Mouse (Mus musculus) frontal cortex, postnatal 14 days (tissue): Measurements from ENCODE around the gene 1700029I15Rik.
A peak's percentile ranks its signal among the peaks of the same experiment; 100 is the strongest.

Experiments
- DNase-seq, 2 experiments: peaks; one replicate each; pipeline ENCODE4 v3.0.0; 2022; ENCODE audit warnings: low spot score in 2 of 2

1700029I15Rik gene

GRCm38 (mm10) chr2:92426426-92426825 is 44.1 kb downstream of the 1700029I15Rik start:
- no peak for DNase-seq

DNA sequence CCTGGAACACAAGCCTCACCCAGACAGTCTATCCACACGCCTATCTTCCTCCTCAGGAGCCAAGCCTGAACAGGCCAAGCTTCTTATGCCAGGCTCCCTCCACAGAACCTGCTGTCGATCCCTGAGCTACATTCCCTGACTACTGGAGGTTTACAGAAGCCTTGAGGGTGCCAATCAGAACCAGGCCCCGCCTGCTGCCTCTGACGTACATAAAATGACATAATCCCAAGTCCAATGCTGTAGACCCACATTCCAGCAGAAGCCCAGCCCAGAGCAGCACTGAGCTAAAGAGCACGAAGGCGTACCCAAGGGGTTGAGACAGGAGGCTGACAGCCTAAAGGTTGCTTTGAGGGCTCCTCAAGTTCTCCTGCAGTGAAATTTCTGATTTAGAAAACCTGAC is 45.5 kb downstream of the 1700029I15Rik start:
- DNase-seq, result peak; percentile 58 to 75

DNA sequence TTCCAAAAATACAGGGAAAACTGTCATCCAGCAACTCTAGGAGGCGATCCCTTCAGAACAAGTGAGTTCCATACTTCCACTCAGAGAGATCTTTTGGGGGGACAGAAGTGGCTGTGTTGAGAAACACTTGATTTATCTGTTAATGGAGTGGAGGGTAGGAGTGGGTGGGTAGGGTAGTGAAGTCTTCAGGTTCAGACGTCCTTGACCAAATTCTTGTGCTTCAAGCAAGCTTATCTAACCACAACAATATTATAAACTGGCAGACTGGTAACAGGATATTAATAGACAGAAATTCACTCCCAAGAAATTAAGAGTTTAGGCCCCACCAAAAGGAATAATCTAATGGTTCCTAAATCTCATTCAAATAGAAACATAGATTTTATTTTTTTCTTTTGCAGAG is 47.8 kb downstream of the 1700029I15Rik start:
- no peak for DNase-seq

DNA sequence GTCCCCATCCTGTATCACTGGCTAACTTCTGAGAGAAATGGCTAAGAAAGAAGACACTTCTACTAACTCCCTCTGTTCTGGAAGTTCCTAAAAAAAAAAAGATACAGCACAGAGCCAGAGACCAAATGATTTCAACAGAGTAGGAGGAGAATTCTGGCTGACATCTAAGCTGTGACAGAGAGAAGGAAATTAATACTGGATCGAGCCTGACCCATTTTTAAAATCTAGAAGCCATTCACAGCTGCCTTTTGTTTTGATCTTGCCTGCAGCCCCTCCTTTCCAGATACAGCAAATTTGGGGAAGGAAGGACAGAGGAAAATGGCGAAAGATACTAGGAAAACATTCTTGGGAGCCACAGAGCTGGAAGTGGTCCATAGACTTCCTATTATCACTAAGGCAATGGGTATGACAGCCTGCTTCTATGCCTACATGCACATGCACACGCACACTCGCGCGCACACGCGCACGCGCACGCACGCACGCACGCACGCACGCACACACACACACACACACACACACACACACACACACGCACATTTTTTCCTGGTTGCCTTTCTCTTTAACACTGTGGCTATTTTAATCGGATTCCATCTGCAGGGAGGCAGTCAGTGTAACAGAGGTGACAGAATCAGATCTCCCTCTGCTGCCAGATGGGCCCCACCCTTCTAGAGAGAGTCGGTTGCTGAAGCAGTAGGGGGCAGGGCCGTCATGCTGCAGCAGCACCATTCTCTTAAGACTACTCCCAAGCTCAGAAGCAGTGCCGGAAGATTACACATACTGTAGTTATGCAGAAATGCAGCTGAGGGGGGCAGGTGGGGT is 48.6 kb downstream of the 1700029I15Rik start:
- peak; percentile 50 to 65 for DNase-seq

DNA sequence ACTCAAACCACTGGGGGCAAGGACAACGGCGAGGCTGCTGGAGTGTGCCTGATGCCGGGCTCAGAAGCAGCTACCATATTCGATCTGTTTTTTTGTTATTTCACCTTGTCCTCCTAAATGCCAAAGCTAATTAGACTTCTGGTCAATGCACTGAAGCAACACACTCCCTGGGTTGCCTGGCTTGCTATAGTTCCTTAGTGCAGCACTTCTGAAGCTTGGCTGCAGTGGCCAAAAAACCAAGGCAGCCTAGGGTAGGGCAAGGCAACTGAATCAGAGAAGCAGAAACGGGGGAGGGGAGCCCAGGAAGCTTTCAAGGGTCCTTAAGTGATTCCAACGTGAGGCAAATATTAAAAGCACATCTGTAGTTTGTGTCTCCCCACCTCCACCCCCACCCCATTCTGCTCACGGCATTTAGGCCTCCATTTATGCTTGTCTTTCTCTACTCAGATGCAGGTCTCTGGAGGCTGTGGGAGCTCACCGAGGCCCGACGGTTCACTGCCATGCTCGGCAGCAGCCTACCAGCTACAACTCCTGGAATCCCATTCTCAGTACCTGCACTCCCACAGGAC is 49.4 kb downstream of the 1700029I15Rik start:
- no peak for DNase-seq

DNA sequence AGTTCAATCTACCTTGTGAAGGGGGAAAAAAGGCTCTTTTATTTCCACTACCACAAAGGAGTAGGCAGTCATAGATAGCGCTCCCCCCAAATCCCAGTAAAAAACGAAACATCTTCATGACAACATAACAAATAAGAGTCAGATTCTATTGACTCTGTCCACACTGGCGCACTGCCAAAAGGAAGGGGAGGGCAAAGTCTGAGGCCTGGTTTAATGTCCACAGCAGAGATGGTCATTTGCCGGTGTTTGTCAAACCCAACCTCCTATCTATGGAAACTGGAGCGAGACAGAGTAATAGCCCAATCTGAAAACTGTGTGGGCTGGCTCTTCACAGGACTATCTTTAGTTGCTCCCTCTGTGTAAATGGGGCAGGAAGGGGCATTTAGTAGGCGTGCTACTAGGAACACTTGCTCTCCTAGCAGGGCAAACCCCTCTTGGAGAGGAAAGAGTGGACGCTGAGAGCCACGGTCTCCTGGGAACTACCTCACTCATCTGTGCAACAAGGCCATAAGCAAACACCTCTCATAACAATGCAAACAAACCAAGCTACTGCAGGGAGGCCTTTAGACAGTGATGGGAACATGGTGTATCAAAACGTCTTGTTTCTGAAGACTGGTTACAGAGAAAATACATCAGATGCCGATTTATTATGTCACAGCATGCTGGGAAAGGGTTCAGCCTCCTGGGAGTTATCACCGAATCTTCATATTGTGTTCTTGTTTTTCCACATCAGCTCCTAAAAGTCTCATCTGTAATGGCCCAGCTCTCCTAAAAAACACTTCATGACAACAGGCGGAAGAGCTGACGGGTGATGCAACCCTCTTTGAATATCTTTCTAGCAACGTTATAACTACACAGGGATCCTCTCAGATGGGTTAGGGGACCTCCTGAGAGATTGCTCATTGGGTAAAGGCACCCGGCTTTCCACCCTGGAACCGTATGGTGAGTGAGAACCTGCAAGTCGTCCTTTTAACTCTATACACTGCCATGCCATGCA is 50.3 kb downstream of the 1700029I15Rik start:
- DNase-seq, result no peak

DNA sequence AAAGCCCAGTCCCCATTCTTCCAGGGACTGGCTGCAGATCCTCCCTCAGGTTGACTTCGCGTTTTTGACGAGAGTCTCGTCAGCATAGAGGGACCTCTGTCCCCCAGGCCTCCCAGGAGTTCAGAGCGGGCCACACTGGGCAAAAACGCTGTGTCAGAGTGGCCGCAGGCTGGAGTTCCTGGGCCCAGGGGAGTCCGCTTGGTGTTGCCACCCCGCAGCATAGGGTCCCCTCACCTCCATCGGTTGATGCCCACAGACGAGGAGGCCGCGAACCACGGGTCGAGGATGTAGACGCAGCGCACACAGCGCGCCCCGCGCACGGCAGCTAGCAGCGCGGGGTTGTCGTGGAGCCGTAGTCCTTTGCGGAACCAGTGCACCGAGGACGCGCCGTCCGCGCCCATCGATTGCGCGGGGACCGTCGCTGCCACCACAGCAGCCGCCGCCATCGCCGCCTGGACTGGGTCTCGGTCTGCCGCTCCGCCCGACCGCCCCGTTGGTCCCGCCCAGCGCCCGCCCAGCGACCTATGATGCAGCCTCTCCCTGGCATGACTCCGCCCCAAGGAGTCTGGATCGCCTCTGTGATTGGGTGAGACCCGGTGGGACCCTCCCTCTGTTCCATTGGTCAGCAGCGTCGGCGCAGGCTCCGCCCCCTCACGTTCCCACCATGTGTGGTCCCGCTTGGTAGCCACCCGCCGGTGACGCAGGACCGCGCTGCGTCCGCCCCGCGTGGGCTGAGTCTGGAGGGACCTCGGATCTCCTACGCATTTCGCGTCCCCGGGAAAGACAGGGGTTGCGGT is 51.4 kb downstream of the 1700029I15Rik start, which contains the start of gene Cry2:
Gene Cry2, minus strand, starts transcription at position 466 of the 797 bp plus-strand sequence.
- DNase-seq, result peak; percentile 98 to 99

DNA sequence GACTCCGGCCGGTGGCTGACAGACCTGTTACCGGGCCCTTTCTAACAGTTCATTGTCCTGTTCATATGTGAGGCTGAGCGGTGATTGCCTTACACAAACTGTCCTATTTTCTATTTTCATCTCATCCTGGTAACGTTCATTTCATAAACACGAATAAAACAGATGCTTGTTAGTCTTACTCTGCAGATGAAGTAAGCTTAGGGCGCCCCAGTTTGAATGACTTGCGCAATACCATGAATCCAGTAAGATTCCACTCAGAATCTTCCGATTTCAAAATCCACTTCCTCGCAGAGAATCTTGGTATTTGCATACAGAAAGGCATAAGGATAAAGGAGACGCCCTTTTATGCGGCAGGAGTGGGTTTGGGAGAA is 52.0 kb downstream of the 1700029I15Rik start:
- DNase-seq, result no peak

- no peak for DNase-seq
These were observed 52.7 kb downstream of the 1700029I15Rik start for GRCm38 (mm10) chr2:92435023-92435422.
